Mouse (Mus musculus): ENCODE results near the gene Shisa5. TPM values are rescaled to one million over a fixed set of nuclear protein-coding genes. Genes with fewer than 3 reads are reported as not detected.
A peak's percentile ranks its signal among the peaks of the same experiment; 100 is the strongest.

The Shisa5 gene
- polyA plus RNA-seq, 1 experiment from 2014 or later = 42.0 TPM

GRCm38 (mm10) chr9:109098969-109099368 is 60.6 kb downstream of the Shisa5 start:
- peak overlapping the region; percentile 31; the same call in 1 of the 2 replicates for H3K27ac ChIP-seq (replicated peaks)
- H3K36me3 ChIP-seq (replicated peaks) = peaks cover 54% of the 10 kb centered on the region
- H3K4me1 ChIP-seq = peaks cover 49% of the 10 kb centered on the region
- no peaks in the 10 kb centered on the region for H3K9me3 ChIP-seq
- H3K27me3 ChIP-seq (replicated peaks; ENCODE audit: low read depth, poor library complexity, severe bottlenecking) = no peaks in the 10 kb centered on the region
- DNase-seq (ENCODE audit: low spot score) = no peak
- 63% methylated on average over 6 of the region's 6 CpGs for WGBS
- H3K4me3 ChIP-seq = peak overlapping the region; percentile 87; the same call in 1 of the 2 replicates

GRCm38 (mm10) chr9:109100307-109100928 is 62.1 kb downstream of the Shisa5 start:
- no peak overlapping the region for H3K27ac ChIP-seq (replicated peaks)
- 89% methylated on average over 20 of the region's 20 CpGs for WGBS
- no peaks in the 10 kb centered on the region for H3K27me3 ChIP-seq (replicated peaks; ENCODE audit: low read depth, poor library complexity, severe bottlenecking)
- H3K36me3 ChIP-seq (replicated peaks) = peaks cover 69% of the 10 kb centered on the region
- H3K4me1 ChIP-seq = peaks cover 39% of the 10 kb centered on the region
- no peak for DNase-seq (ENCODE audit: low spot score)
- no peaks in the 10 kb centered on the region for H3K9me3 ChIP-seq
- 0 out of 2 replicates have a peak overlapping the region, but pooled peaks have one; percentile 1 for H3K4me3 ChIP-seq

GRCm38 (mm10) chr9:109101933-109102445 is 63.6 kb downstream of the Shisa5 start:
- no peak for DNase-seq (ENCODE audit: low spot score)
- Histone ChIP-seq H3K27ac (replicated peaks) (no peak overlapping the region), H3K4me1 (peaks cover 30% of the 10 kb centered on the region), H3K36me3 (replicated peaks) (peaks cover 84% of the 10 kb centered on the region), H3K9me3 (no peaks in the 10 kb centered on the region), H3K27me3 (replicated peaks; ENCODE audit: low read depth, poor library complexity, severe bottlenecking) (no peaks in the 10 kb centered on the region), H3K4me3 (no peak overlapping the region)
- 88% methylated on average over 5 of the region's 5 CpGs for WGBS

- Histone ChIP-seq H3K4me1 (peaks cover 24% of the 10 kb centered on the region), H3K4me3 (no peak overlapping the region), H3K27me3 (replicated peaks; ENCODE audit: low read depth, poor library complexity, severe bottlenecking) (no peaks in the 10 kb centered on the region), H3K36me3 (replicated peaks) (peaks cover 90% of the 10 kb centered on the region), H3K9me3 (no peaks in the 10 kb centered on the region), H3K27ac (replicated peaks) (no peak overlapping the region)
- 94% methylated on average over 3 of the region's 3 CpGs for WGBS
- DNase-seq (ENCODE audit: low spot score) = no peak
These were observed 64.2 kb downstream of the Shisa5 start for GRCm38 (mm10) chr9:109102541-109102940.

GRCm38 (mm10) chr9:109103250-109103649 is 64.9 kb downstream of the Shisa5 start:
- H3K27me3 ChIP-seq (replicated peaks; ENCODE audit: low read depth, poor library complexity, severe bottlenecking) = no peaks in the 10 kb centered on the region
- no peaks in the 10 kb centered on the region for H3K9me3 ChIP-seq
- H3K4me1 ChIP-seq = peaks cover 17% of the 10 kb centered on the region
- H3K27ac ChIP-seq (replicated peaks) = no peak overlapping the region
- DNase-seq (ENCODE audit: low spot score) = no peak
- WGBS = 86% methylated on average over 7 of the region's 7 CpGs
- peaks cover 97% of the 10 kb centered on the region for H3K36me3 ChIP-seq (replicated peaks)
- H3K4me3 ChIP-seq = no peak overlapping the region

- no peak for DNase-seq (ENCODE audit: low spot score)
- peaks cover 100% of the 10 kb centered on the region for H3K36me3 ChIP-seq (replicated peaks)
- H3K4me3 ChIP-seq = no peak overlapping the region
- no peaks in the 10 kb centered on the region for H3K27me3 ChIP-seq (replicated peaks; ENCODE audit: low read depth, poor library complexity, severe bottlenecking)
- no peak overlapping the region for H3K27ac ChIP-seq (replicated peaks)
- no peaks in the 10 kb centered on the region for H3K9me3 ChIP-seq
- 90% methylated on average over 9 of the region's 9 CpGs for WGBS
- peaks cover 9% of the 10 kb centered on the region for H3K4me1 ChIP-seq
These were observed 65.7 kb downstream of the Shisa5 start for GRCm38 (mm10) chr9:109104083-109104482.

GRCm38 (mm10) chr9:109105011-109105410 is 66.6 kb downstream of the Shisa5 start:
- no peak for DNase-seq (ENCODE audit: low spot score)
- peaks cover 100% of the 10 kb centered on the region for H3K36me3 ChIP-seq (replicated peaks)
- WGBS = 93% methylated on average over 12 of the region's 12 CpGs

GRCm38 (mm10) chr9:109105648-109106047 is 67.3 kb downstream of the Shisa5 start:
- no peaks in the 10 kb centered on the region for H3K27me3 ChIP-seq (replicated peaks; ENCODE audit: low read depth, poor library complexity, severe bottlenecking)
- DNase-seq (ENCODE audit: low spot score) = no peak
- 93% methylated on average over 12 of the region's 12 CpGs for WGBS
- H3K9me3 ChIP-seq = no peaks in the 10 kb centered on the region
- no peak overlapping the region for H3K27ac ChIP-seq (replicated peaks)
- peaks cover 4% of the 10 kb centered on the region for H3K4me1 ChIP-seq
- no peak overlapping the region for H3K4me3 ChIP-seq
- H3K36me3 ChIP-seq (replicated peaks) = peaks cover 100% of the 10 kb centered on the region

More at GRCm38 (mm10) chr9:109105011-109105410, 66.6 kb downstream of the Shisa5 start:
- Histone ChIP-seq H3K9me3 (no peaks in the 10 kb centered on the region), H3K4me1 (peaks cover 4% of the 10 kb centered on the region), H3K27ac (replicated peaks) (no peak overlapping the region), H3K4me3 (no peak overlapping the region), H3K27me3 (replicated peaks; ENCODE audit: low read depth, poor library complexity, severe bottlenecking) (no peaks in the 10 kb centered on the region)

GRCm38 (mm10) chr9:109107341-109107740 is 69.0 kb downstream of the Shisa5 start:
- Histone ChIP-seq H3K36me3 (replicated peaks) (peaks cover 100% of the 10 kb centered on the region), H3K9me3 (no peaks in the 10 kb centered on the region), H3K27me3 (replicated peaks; ENCODE audit: low read depth, poor library complexity, severe bottlenecking) (no peaks in the 10 kb centered on the region), H3K27ac (replicated peaks) (no peak overlapping the region), H3K4me1 (peaks cover 4% of the 10 kb centered on the region), H3K4me3 (no peak overlapping the region)
- whole genome bisulfite sequencing = 87% methylated on average over 5 of the region's 6 CpGs
- DNase-seq (ENCODE audit: low spot score) = no peak

Other genes with a start within 250 kb of the Shisa5 start
- gene Nckipsd, start 230.2 kb upstream of the Shisa5 start, polyA plus RNA-seq (2016; fragmentation: Nextera tagmentation; extraction: Ambion mirVana) = 14.8 and 15.0 TPM in 2 replicates
- gene Celsr3, start 212.2 kb upstream of the Shisa5 start, polyA plus RNA-seq (2016; fragmentation: Nextera tagmentation; extraction: Ambion mirVana) = 1.6 and 1.7 TPM in 2 replicates
- gene Slc26a6, start 185.3 kb upstream of the Shisa5 start, polyA plus RNA-seq (2016; fragmentation: Nextera tagmentation; extraction: Ambion mirVana) = 13.3 and 14.0 TPM in 2 replicates
- gene Tmem89, start 123.9 kb upstream of the Shisa5 start, polyA plus RNA-seq (2016; fragmentation: Nextera tagmentation; extraction: Ambion mirVana) = not detected in 2 replicates
- gene Uqcrc1, start 101.9 kb upstream of the Shisa5 start, polyA plus RNA-seq (2016; fragmentation: Nextera tagmentation; extraction: Ambion mirVana) = 488 and 506 TPM in 2 replicates
- gene Col7a1, start 85.0 kb upstream of the Shisa5 start, polyA plus RNA-seq (2016; fragmentation: Nextera tagmentation; extraction: Ambion mirVana) = 1.1 and 2.0 TPM in 2 replicates
- not detected in 2 replicates for gene Ucn2, start 52.6 kb upstream of the Shisa5 start, polyA plus RNA-seq (2016; fragmentation: Nextera tagmentation; extraction: Ambion mirVana)
- 10.0 and 12.2 TPM in 2 replicates for gene Pfkfb4, start 46.8 kb upstream of the Shisa5 start, polyA plus RNA-seq (2016; fragmentation: Nextera tagmentation; extraction: Ambion mirVana)
- gene Trex1, start 21.2 kb downstream of the Shisa5 start, polyA plus RNA-seq (2016; fragmentation: Nextera tagmentation; extraction: Ambion mirVana) = 8.4 and 10.3 TPM in 2 replicates
- gene Atrip, start 35.6 kb downstream of the Shisa5 start, polyA plus RNA-seq (2016; fragmentation: Nextera tagmentation; extraction: Ambion mirVana) = 35.9 and 36.7 TPM in 2 replicates
- gene Ccdc51, start 43.9 kb downstream of the Shisa5 start, polyA plus RNA-seq (2016; fragmentation: Nextera tagmentation; extraction: Ambion mirVana) = 11.8 and 13.3 TPM in 2 replicates
- 784 and 812 TPM in 2 replicates for gene Tma7, start 44.0 kb downstream of the Shisa5 start, polyA plus RNA-seq (2016; fragmentation: Nextera tagmentation; extraction: Ambion mirVana)
- gene Plxnb1, start 56.8 kb downstream of the Shisa5 start, polyA plus RNA-seq (2016; fragmentation: Nextera tagmentation; extraction: Ambion mirVana) = 24.8 and 28.6 TPM in 2 replicates
- not detected in 2 replicates for gene Fbxw21, start 123.5 kb downstream of the Shisa5 start, polyA plus RNA-seq (2016; fragmentation: Nextera tagmentation; extraction: Ambion mirVana)
- not detected in 2 replicates for gene Fbxw13, start 157.4 kb downstream of the Shisa5 start, polyA plus RNA-seq (2016; fragmentation: Nextera tagmentation; extraction: Ambion mirVana)
- gene Fbxw20, start 196.2 kb downstream of the Shisa5 start, polyA plus RNA-seq (2016; fragmentation: Nextera tagmentation; extraction: Ambion mirVana) = not detected in 2 replicates
- gene Fbxw14, start 249.1 kb downstream of the Shisa5 start, polyA plus RNA-seq (2016; fragmentation: Nextera tagmentation; extraction: Ambion mirVana) = not detected in 2 replicates